Mouse (Mus musculus) neural tube, embryonic 11.5 days (tissue): Measurements from ENCODE around the gene Kcnk3. TPM values are rescaled to one million over a fixed set of nuclear protein-coding genes. Genes with fewer than 3 reads are reported as not detected.

Experiments
- ATAC-seq: fragments of 200-750 bp; cut with Nextera tagmentation; 2 replicates; pipeline ENCODE4 v1.8.0; 2017; ENCODE audit warnings: moderate number of reproducible peaks, mild to moderate bottlenecking, moderate TSS enrichment, moderate library complexity; ENCODE audit not compliant: insufficient read depth, low FRiP score, low TSS enrichment
- DNase-seq: peaks from one replicate; pipeline ENCODE4 v3.0.0-alpha.2; 2015; ENCODE audit warnings: low spot score
- H3K27ac ChIP-seq: fragments of 300-500 bp; sonication (generic); 2 replicates; pipeline ENCODE4 v1.5.1; 2014; ENCODE audit warnings: low read depth, mild to moderate bottlenecking, low read length
- H3K27me3 ChIP-seq: fragments of 300-500 bp; sonication (generic); 2 replicates; pipeline ENCODE4 v1.6.1; 2014; ENCODE audit warnings: mild to moderate bottlenecking, low read length, mixed read lengths; ENCODE audit not compliant: control insufficient read depth, insufficient read depth
- H3K36me3 ChIP-seq: fragments of 300-500 bp; sonication (generic); 2 replicates; pipeline ENCODE4 v1.6.1; 2014; ENCODE audit warnings: mild to moderate bottlenecking, low read length, moderate library complexity, mixed read lengths; ENCODE audit not compliant: control insufficient read depth, insufficient read depth
- H3K4me1 ChIP-seq: fragments of 300-500 bp; sonication (generic); 2 replicates; pipeline ENCODE4 v1.6.1; 2014; ENCODE audit warnings: low read length, mixed read lengths; ENCODE audit not compliant: control insufficient read depth, insufficient read depth
- H3K4me2 ChIP-seq: fragments of 300-500 bp; sonication (generic); 2 replicates; pipeline ENCODE4 v1.6.1; 2014; ENCODE audit warnings: low read depth, mild to moderate bottlenecking, moderate library complexity
- H3K4me3 ChIP-seq: fragments of 300-500 bp; sonication (generic); 2 replicates; pipeline ENCODE4 v1.5.1; 2014; ENCODE audit warnings: low read depth, low read length
- H3K9ac ChIP-seq: fragments of 300-500 bp; sonication (generic); 2 replicates; pipeline ENCODE4 v1.6.1; 2014; ENCODE audit warnings: mild to moderate bottlenecking, low read length
- H3K9me3 ChIP-seq: fragments of 300-500 bp; sonication (generic); 2 replicates; pipeline ENCODE4 v1.6.1; 2016; ENCODE audit warnings: low read length; ENCODE audit not compliant: control insufficient read depth
- WGBS: fragments of 180-500 bp; shearing (Covaris S2); extraction: QIAGEN DNeasy Blood & Tissue Kit; methylation state at CpG from one replicate; pipeline ENCODE4 v1.1.7; 2014; 5-methylcytosine and 5-hydroxymethylcytosine counted together
- polyA plus RNA-seq: library from polyadenylated mRNA; unstranded; fragments of >200 nt; fragmentation: Nextera tagmentation; extraction: Ambion mirVana; gene quantifications from 2 replicates; pipeline ENCODE4 v1.2.1, GENCODE M21; 2014

The Kcnk3 gene
- polyA plus RNA-seq, 1 experiment from 2014 or later = 0.92 TPM

DNA sequence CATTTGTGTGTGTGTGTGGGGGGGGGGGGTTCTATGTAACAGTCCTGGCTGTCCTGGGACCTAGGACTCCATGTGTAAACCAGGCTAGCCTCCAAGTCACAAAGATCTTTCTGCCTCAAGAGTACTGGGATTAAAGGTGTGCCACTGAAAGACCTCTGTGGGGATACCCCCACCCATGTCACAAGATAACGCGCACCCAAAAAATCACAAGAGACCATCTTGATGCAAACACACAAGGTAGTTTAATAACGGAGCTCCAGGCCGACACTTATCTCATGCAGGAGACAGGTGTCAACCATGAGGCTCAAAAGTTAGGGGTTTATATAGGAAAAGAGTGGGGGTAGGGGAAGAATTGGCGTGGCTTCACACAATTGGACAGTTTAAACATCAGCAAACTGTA lies 72.8 kb downstream of the Kcnk3 start:
- H3K36me3 ChIP-seq = peaks cover 4% of the 10 kb centered on the region
- no peak for ATAC-seq
- no peak overlapping the region for H3K9ac ChIP-seq
- H3K27me3 ChIP-seq = no peaks in the 10 kb centered on the region
- DNase-seq = no peak
- H3K27ac ChIP-seq = no peak overlapping the region
- H3K4me2 ChIP-seq = no peak overlapping the region
- H3K4me3 ChIP-seq = no peak overlapping the region
- 96% methylated on average over 5 of the region's 5 CpGs for WGBS
- no peaks in the 10 kb centered on the region for H3K4me1 ChIP-seq
- no peaks in the 10 kb centered on the region for H3K9me3 ChIP-seq

DNA sequence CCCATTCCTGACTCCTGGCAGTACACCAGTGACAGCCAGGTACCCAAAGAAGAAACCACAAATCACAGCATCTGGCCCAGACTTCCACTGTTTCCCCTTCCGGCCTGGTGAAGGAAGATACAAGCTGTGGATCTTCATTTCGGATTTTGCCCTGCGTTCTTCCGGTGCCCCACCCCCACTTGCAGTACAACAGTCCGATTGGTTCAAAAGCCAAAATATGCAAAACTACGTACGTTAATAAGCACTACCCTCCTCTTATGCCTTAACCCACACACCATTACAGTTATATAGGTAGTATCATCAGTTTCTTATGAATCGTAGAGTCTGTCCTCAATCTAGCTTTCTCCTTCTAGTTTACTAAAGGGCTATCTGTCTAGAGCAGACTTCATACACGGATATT lies 77.4 kb downstream of the Kcnk3 start:
- H3K27me3 ChIP-seq = no peaks in the 10 kb centered on the region
- no peak for ATAC-seq
- WGBS = 93% methylated on average over 9 of the region's 9 CpGs

DNA sequence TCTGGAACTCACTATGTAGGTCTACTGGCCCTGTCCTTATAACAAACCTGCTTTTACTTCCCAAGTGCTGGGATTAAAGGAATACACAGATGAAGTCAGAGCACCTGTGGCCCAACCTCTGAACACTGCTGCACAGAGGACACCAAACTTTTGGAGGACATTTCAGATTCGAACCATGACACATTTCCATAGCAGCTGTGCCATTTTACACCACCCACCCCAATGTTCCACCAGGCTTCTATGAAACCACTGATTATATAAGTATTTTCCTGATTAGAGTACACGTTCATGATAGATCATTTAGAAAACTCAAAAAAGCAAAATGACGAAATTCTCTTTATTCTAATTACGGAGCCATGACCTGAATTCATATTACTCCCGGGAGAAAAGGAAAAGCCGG lies 78.0 kb downstream of the Kcnk3 start:
- peak overlapping the region; percentile 51 for H3K9ac ChIP-seq
- no peaks in the 10 kb centered on the region for H3K9me3 ChIP-seq
- H3K27me3 ChIP-seq = no peaks in the 10 kb centered on the region
- H3K27ac ChIP-seq = no peak overlapping the region
- H3K4me1 ChIP-seq = peaks cover 3% of the 10 kb centered on the region; the same call in 1 of the 2 replicates
- no peak for DNase-seq
- peak overlapping the region; percentile 59 for H3K4me2 ChIP-seq
- H3K4me3 ChIP-seq = peak overlapping the region; percentile 85
- 74% methylated on average over 6 of the region's 6 CpGs for WGBS
- no peak for ATAC-seq
- peaks cover 2% of the 10 kb centered on the region; the same call in 1 of the 2 replicates for H3K36me3 ChIP-seq

More for the DNA sequence above, 77.4 kb downstream of the Kcnk3 start:
- Histone ChIP-seq H3K4me1 (peaks cover 3% of the 10 kb centered on the region; the same call in 1 of the 2 replicates), H3K4me3 (no peak overlapping the region), H3K4me2 (no peak overlapping the region), H3K36me3 (peaks cover 2% of the 10 kb centered on the region; the same call in 1 of the 2 replicates), H3K27ac (no peak overlapping the region), H3K9ac (no peak overlapping the region), H3K9me3 (no peaks in the 10 kb centered on the region)
- DNase-seq = no peak

DNA sequence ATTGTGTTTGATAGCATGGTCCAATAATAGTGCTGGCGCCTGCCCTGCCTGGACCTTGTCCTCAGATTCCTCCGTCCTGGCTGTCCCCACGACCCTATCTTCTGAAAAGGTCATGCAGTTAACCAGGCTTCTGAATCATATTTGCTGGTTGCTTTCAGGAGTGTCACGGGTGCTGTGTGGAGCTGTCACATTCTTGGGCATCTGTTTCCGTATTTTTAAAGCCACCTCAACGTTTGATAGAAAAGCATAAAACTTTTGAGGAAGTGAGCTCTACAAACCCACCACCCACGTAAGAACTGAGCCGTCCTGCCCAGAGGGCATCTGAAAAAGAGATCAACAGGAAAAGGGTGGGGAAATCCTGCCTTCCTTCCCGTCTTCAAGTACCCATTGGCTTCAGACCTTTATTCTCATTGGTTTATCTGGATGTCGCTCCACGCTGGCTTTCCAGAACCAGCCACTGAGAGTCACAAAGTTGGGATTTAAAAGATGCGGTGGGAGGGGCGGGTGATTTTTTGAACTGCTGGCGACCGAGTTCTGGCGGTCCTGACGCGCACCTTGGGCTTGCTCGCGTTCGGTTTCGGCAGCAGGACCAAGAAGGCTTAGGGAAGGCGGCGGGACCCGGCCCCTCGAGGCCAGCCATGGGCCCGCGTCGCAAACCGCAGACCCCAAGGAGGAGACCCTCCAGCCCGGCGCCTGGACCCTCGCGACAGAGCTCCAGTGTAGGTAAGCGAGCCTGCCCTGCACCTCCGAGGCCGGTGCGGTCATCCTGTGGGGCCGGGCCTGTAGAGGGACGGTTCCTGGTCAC lies 78.6 kb downstream of the Kcnk3 start, which contains the start of gene Cenpa:
Gene Cenpa, plus strand, starts transcription at position 387 of the 805 bp plus-strand sequence.
- H3K27ac ChIP-seq = no peak within 1 kb of the TSS; the same call in 1 of the 2 replicates
- DNase-seq (peak; percentile 86), ATAC-seq (peak; percentile 95)
- no peaks in the 10 kb centered on the region for H3K27me3 ChIP-seq
- H3K4me3 ChIP-seq = peak within 1 kb of the TSS; percentile 85
- H3K9ac ChIP-seq = peak within 1 kb of the TSS; percentile 87
- peak within 1 kb of the TSS; percentile 62 for H3K4me2 ChIP-seq
- WGBS = under 1% methylated on average over 40 of the region's 40 CpGs
- H3K36me3 ChIP-seq = peaks cover 2% of the 10 kb centered on the region; the same call in 1 of the 2 replicates
- H3K4me1 ChIP-seq = peaks cover 3% of the 10 kb centered on the region; the same call in 1 of the 2 replicates
- H3K9me3 ChIP-seq = no peaks in the 10 kb centered on the region

DNA sequence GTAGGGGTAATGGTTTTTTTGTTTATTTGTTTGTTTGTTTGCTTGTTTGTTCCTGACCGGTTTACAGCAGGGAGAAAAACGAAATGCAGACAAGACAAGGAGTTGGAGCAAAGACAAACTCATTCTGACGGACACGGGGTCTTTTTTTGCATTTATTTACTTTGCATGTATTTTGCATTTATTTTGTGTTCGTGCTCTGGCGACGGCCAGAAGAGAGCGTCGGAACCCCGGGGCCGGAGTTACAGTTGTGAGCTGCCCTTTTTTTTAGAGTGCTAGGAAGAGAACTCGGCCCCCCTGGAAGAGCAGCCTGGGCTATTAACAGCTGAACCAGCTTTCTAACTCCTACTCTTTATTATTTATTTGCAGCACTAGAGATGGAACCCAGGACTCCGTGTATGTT lies 79.2 kb downstream of the Kcnk3 start:
- Histone ChIP-seq H3K9ac (peak overlapping the region; percentile 87), H3K9me3 (no peaks in the 10 kb centered on the region), H3K4me1 (peaks cover 3% of the 10 kb centered on the region; the same call in 1 of the 2 replicates), H3K27me3 (no peaks in the 10 kb centered on the region), H3K36me3 (peaks cover 5% of the 10 kb centered on the region), H3K27ac (no peak overlapping the region; the same call in 1 of the 2 replicates), H3K4me2 (peak overlapping the region; percentile 62), H3K4me3 (peak overlapping the region; percentile 85)
- ATAC-seq (no peak), DNase-seq (no peak)
- under 1% methylated on average over 13 of the region's 13 CpGs for WGBS

DNA sequence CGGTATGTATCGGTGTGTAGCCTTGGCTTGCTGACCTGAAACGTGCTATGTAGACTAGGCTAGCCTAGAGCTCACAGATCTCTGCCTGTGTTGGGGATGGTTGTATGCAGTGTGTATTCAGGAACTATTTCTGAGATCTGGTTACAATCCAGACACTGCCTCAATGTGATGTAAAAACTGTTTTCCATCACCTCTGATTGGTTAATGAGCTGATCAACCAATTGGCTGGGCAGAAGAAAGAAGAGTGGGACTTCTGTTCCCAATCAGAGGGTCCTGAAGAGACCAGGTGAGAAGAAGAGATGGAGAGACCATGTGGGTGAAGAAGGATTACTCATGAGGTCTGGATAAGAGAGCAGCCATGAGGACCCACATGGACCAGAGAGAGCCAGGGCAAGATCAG lies 79.7 kb downstream of the Kcnk3 start:
- Histone ChIP-seq H3K9ac (peak overlapping the region; percentile 87), H3K9me3 (no peaks in the 10 kb centered on the region), H3K4me3 (peak overlapping the region; percentile 85), H3K4me1 (peaks cover 3% of the 10 kb centered on the region; the same call in 1 of the 2 replicates), H3K27me3 (no peaks in the 10 kb centered on the region), H3K36me3 (peaks cover 9% of the 10 kb centered on the region), H3K4me2 (peak overlapping the region; percentile 62), H3K27ac (no peak overlapping the region)
- 15% methylated on average over 3 of the region's 3 CpGs for WGBS
- DNase-seq (no peak), ATAC-seq (no peak)

DNA sequence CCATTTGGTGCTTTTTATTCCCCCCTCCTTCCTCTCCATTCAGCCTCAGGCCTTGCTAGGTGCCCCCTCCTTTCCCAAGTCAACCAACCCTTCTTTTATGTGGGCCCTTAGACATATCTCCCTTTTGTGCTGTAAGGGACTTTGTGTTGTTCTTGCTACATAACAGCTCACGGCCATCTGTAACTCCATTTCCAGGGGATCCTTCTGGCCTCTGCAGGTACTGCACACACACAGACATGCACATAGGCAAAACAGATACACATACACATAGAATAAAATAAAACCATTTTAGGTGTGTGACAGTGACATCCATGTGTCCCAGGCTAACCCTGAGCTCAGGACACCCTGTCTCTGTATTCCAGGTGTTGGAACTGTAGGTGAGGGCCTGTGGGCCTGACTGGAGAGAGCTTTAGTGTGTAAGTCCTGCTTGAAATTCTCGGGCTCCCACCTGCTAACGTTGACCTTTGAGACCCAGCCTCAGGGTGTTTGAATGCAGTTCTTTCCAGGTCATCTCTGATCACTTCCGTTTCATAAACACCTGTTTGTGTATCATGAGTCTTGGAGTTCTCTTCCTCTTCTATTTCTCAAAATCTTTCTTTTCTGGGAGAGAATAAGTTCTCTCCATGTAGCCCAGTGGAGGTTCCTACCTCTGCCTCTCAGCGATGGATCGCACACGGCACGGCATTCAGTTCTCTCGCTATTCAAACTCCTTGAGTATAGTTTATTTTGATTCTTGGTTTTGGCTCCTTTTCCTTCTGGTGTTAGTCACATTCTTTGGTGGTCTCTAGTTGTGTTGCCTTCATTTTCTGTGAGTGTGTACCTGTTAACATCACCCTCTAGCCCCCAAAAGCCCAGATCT lies 80.9 kb downstream of the Kcnk3 start:
- Histone ChIP-seq H3K4me1 (peaks cover 3% of the 10 kb centered on the region; the same call in 1 of the 2 replicates), H3K27me3 (no peaks in the 10 kb centered on the region), H3K9me3 (no peaks in the 10 kb centered on the region), H3K9ac (no peak overlapping the region), H3K36me3 (peaks cover 14% of the 10 kb centered on the region), H3K4me2 (peak overlapping the region; percentile 10), H3K27ac (no peak overlapping the region), H3K4me3 (0 out of 2 replicates have a peak overlapping the region, but pooled peaks have one; percentile 3)
- no peak for DNase-seq
- WGBS = 96% methylated on average over 9 of the region's 9 CpGs
- no peak for ATAC-seq

DNA sequence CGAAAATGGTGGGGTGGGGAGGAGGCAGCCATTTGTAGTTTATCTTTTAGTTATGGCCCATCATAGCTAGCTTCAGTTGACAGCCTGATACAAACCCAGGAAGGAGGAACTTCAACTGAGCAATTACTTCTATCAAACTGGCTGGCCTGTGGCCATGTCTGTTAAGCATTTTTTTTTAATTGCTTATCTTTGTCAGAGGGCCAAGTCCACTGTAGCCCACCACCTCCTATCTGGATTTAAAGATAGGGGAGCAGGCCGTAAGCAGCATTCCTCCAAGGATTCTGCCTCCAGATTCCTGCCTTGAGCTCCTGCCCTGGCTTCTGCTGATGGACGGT lies 81.5 kb downstream of the Kcnk3 start:
- H3K4me1 ChIP-seq = peaks cover 3% of the 10 kb centered on the region; the same call in 1 of the 2 replicates
- no peak overlapping the region for H3K9ac ChIP-seq
- H3K9me3 ChIP-seq = no peaks in the 10 kb centered on the region
- no peaks in the 10 kb centered on the region for H3K27me3 ChIP-seq
- no peak for DNase-seq
- 83% methylated on average over 3 of the region's 3 CpGs for WGBS
- no peak overlapping the region for H3K4me3 ChIP-seq
- H3K36me3 ChIP-seq = peaks cover 14% of the 10 kb centered on the region
- no peak for ATAC-seq
- no peak overlapping the region for H3K27ac ChIP-seq
- no peak overlapping the region for H3K4me2 ChIP-seq
